Mouse (Mus musculus) intestine, embryonic 14.5 days (tissue): ENCODE data around the gene Ptgdr2. TPM values are rescaled to one million over a fixed set of nuclear protein-coding genes. Genes with fewer than 3 reads are reported as not detected.

ENCODE experiments used
- ATAC-seq: fragments of 200-750 bp; cut with Nextera tagmentation; replicated peaks from 2 replicates; pipeline ENCODE4 v1.8.0; 2017; ENCODE audit warnings: low read depth, moderate number of reproducible peaks, moderate TSS enrichment, moderate library complexity; ENCODE audit not compliant: low FRiP score, low TSS enrichment
- DNase-seq: peaks from one replicate; pipeline ENCODE4 v3.0.0-alpha.2; 2018; ENCODE audit warnings: low spot score
- H3K27ac ChIP-seq: fragments of 300-500 bp; sonication (generic); 2 replicates; pipeline ENCODE4 v1.5.1; 2014; ENCODE audit warnings: low read depth, mild to moderate bottlenecking, control low read depth
- H3K27me3 ChIP-seq: fragments of 300-500 bp; sonication (generic); replicated peaks from 2 replicates; pipeline ENCODE4 v1.6.1; 2014; ENCODE audit warnings: low read length, control low read depth; ENCODE audit not compliant: control insufficient read depth, insufficient read depth
- H3K36me3 ChIP-seq: fragments of 300-500 bp; sonication (generic); 2 replicates; pipeline ENCODE4 v1.6.1; 2014; ENCODE audit warnings: low read length, control low read depth; ENCODE audit not compliant: control insufficient read depth, insufficient read depth
- H3K4me1 ChIP-seq: fragments of 300-500 bp; sonication (generic); replicated peaks from 2 replicates; pipeline ENCODE4 v1.6.1; 2014; ENCODE audit warnings: low read length, control low read depth, mixed read lengths; ENCODE audit not compliant: control insufficient read depth, insufficient read depth
- H3K4me2 ChIP-seq: fragments of 300-500 bp; sonication (generic); 2 replicates; pipeline ENCODE4 v1.6.1; 2014; ENCODE audit warnings: low read length
- H3K4me3 ChIP-seq: fragments of 300-500 bp; sonication (generic); 2 replicates; pipeline ENCODE4 v1.5.1; 2014; ENCODE audit warnings: low read depth, low read length, control low read depth, mixed read lengths
- H3K9ac ChIP-seq: fragments of 300-500 bp; sonication (generic); 2 replicates; pipeline ENCODE4 v1.6.1; 2014; ENCODE audit warnings: mild to moderate bottlenecking, low read length
- H3K9me3 ChIP-seq: fragments of 300-500 bp; sonication (generic); 2 replicates; pipeline ENCODE4 v1.6.1; 2016; ENCODE audit warnings: low read length, control low read depth; ENCODE audit not compliant: control insufficient read depth
- WGBS: fragments of 180-500 bp; shearing (Covaris S2); extraction: QIAGEN DNeasy Blood & Tissue Kit; methylation state at CpG from one replicate; pipeline ENCODE4 v1.1.7; 2014; 5-methylcytosine and 5-hydroxymethylcytosine counted together
- polyA plus RNA-seq: library from polyadenylated mRNA; unstranded; fragments of >200 nt; fragmentation: Nextera tagmentation; extraction: Ambion mirVana; gene quantifications from 2 replicates; pipeline ENCODE4 v1.2.1, GENCODE M21; 2014

Ptgdr2 gene
- polyA plus RNA-seq, 1 experiment from 2014 or later = not detected

DNA sequence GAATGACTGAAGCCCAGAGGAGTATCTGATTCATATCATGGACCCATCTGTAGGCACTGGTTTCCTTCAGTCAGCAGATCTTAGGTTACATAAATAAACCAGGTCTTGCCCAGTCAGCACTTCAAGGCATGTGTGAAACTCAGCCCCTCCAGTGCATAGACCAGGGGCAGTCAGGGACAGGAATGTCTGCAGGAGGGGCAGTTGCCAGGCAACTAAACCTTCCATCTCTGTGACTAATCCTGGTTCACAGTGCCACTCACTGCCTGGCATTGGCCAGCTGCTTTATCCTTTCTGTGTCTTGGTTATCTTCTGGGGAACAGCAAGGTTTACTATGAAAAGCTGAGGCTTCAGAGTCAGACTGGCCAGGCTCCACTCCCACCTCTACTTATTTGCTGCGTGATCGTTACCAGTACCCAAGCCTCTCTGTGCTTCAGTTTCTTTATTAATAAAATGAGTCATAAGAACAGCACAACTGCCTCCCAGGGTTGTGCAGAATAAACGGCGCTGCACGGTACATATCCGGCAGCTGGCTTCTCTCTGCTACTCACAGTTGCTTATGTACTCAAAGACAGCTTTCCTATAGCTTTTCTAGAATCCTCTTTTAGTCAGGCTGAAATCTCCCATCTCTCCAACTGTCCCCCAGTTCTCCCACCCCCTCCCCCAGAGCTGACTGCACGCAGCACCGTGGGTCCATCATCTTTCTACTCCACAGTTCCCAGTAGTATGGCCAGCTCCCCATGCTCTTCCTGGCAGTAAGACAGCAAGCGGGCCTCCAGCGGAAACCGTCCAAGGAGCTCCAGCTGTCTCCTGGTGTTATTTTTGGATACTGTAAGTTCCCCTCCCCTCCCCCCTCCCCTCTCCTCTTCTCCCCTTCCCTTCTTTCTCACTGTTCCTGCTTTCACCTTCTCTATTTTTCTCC, 15.3 kb downstream of the Ptgdr2 start:
- peak; percentile 48 for ATAC-seq
- H3K9ac ChIP-seq = peak overlapping the region; percentile 38; the same call in 1 of the 2 replicates
- peak overlapping the region; percentile 94 for H3K27ac ChIP-seq
- H3K27me3 ChIP-seq = no peaks in the 10 kb centered on the region
- H3K9me3 ChIP-seq = no peaks in the 10 kb centered on the region
- no peak for DNase-seq
- WGBS = 36% methylated on average over 11 of the region's 11 CpGs
- no peak overlapping the region for H3K4me3 ChIP-seq
- peaks cover 26% of the 10 kb centered on the region for H3K4me1 ChIP-seq
- no peaks in the 10 kb centered on the region for H3K36me3 ChIP-seq
- H3K4me2 ChIP-seq = peak overlapping the region; percentile 30

DNA sequence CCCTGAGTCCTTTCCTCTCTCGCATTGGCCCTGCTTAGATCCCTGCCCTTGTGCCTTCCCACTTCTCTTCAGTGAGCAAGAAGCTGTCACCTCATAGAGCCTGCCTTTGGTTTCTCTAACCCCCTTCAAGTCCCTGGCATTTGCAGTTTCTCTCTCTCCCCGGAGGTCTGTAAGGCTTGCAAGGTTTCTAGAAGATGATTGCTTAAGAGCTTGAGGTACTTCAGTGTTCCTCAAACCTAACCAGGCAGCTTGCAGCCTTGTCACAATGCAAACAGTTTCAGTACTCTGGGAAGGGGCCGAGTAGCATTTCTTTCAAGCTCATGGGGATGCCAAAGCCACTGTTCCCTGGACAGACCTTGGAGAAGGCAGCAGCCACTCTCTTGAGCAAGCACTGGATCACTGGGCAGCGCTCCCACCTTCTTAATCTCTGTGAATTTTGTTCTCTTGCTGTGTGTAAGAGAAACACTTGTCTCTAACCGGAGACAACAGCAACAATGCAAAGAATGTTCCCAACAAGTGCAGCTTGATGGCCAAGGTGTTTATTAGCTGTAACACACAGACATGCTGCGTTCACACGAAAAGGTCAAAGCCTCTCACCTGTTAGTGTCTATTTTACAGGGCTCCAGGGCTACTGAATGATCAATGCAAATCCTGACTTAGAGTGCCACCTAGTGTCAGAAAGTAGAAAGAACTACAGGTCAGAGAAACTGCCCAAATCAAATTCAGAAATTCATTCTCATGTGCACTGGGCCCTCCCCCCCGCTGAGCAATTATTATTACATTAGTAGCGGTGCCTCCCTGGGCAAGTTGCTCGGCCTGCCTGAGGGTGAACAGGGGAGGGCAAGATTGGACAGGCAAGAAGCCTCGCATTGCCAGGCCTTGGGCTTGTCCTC, 22.4 kb downstream of the Ptgdr2 start:
- Histone ChIP-seq H3K27ac (no peak overlapping the region), H3K27me3 (no peaks in the 10 kb centered on the region), H3K4me1 (no peaks in the 10 kb centered on the region), H3K36me3 (no peaks in the 10 kb centered on the region), H3K9ac (no peak overlapping the region), H3K9me3 (no peaks in the 10 kb centered on the region), H3K4me3 (no peak overlapping the region), H3K4me2 (no peak overlapping the region)
- DNase-seq (no peak), ATAC-seq (peak; percentile 61)
- WGBS = 33% methylated on average over 11 of the region's 11 CpGs

- ATAC-seq = no peak; the same call in 1 of the 2 replicates
- Histone ChIP-seq H3K9ac (no peak overlapping the region), H3K27me3 (no peaks in the 10 kb centered on the region), H3K9me3 (no peaks in the 10 kb centered on the region), H3K36me3 (no peaks in the 10 kb centered on the region), H3K27ac (no peak overlapping the region), H3K4me2 (no peak overlapping the region), H3K4me3 (no peak overlapping the region), H3K4me1 (no peaks in the 10 kb centered on the region)
- DNase-seq = no peak
- WGBS = 41% methylated on average over 12 of the region's 12 CpGs
Measured at GRCm38 (mm10) chr19:10959978-10960346, 23.0 kb downstream of the Ptgdr2 start.

- Histone ChIP-seq H3K4me2 (no peak overlapping the region), H3K36me3 (no peaks in the 10 kb centered on the region), H3K9me3 (no peaks in the 10 kb centered on the region), H3K9ac (no peak overlapping the region), H3K4me3 (no peak overlapping the region), H3K27me3 (no peaks in the 10 kb centered on the region), H3K27ac (no peak overlapping the region), H3K4me1 (no peaks in the 10 kb centered on the region)
- ATAC-seq (no peak), DNase-seq (no peak)
- 91% methylated on average over 7 of the region's 7 CpGs for WGBS
Measured at GRCm38 (mm10) chr19:10965721-10966120, 28.8 kb downstream of the Ptgdr2 start.

GRCm38 (mm10) chr19:10968578-10968977, 31.6 kb downstream of the Ptgdr2 start:
- Histone ChIP-seq H3K27me3 (no peaks in the 10 kb centered on the region), H3K9ac (no peak overlapping the region), H3K36me3 (no peaks in the 10 kb centered on the region), H3K27ac (no peak overlapping the region), H3K4me3 (no peak overlapping the region), H3K4me1 (peaks cover 4% of the 10 kb centered on the region), H3K9me3 (no peaks in the 10 kb centered on the region; the same call in 1 of the 2 replicates), H3K4me2 (no peak overlapping the region)
- no peak for ATAC-seq
- no peak for DNase-seq
- 96% methylated on average over 7 of the region's 7 CpGs for WGBS

DNA sequence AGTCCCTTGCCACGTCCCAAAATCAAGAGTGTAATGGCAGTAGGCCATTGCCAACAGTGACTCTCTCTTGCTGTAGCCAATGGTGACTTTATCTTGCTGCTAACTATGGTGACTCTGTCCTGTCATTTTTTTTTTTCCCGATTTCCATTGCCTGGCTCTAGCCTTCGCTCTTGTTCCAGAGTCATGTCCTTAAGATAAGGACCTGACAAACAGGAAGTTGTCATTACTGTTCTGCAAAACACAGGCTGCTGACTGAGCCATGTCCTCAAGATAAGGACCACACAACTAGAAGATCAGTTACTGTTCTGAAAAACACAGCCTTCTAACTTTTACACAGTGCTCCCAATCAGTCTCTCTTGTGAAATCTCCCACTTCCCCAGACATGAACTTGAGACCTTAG, 33.5 kb downstream of the Ptgdr2 start:
- Histone ChIP-seq H3K4me1 (peaks cover 20% of the 10 kb centered on the region), H3K27me3 (no peaks in the 10 kb centered on the region), H3K9me3 (no peaks in the 10 kb centered on the region; the same call in 1 of the 2 replicates), H3K36me3 (no peaks in the 10 kb centered on the region), H3K4me2 (no peak overlapping the region), H3K27ac (no peak overlapping the region), H3K9ac (no peak overlapping the region), H3K4me3 (no peak overlapping the region)
- DNase-seq (no peak), ATAC-seq (no peak)
- 77% methylated on average over 3 of the region's 3 CpGs for WGBS

DNA sequence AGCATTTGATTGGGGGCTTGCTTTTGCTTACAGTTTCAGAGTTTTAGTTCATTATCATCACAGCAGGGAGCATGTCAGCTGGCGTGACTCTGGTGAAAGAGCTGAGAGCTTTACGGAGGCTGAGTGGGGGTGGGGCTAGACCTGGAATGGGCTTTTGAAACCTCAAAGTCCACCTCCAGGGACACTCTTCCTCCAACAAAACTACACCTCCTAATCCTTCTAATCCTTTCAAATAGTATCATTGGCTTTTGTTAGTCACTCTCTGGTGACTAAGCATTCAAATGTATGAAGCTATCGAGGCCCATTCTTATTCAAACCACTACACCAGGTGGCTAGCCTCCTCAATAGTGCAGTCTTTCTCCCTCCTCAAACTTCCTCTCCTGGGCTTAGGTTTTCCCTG, 35.7 kb downstream of the Ptgdr2 start:
- ATAC-seq (no peak), DNase-seq (no peak)
- Histone ChIP-seq H3K36me3 (no peaks in the 10 kb centered on the region), H3K4me3 (no peak overlapping the region), H3K27me3 (no peaks in the 10 kb centered on the region), H3K4me2 (no peak overlapping the region), H3K9ac (no peak overlapping the region), H3K9me3 (no peaks in the 10 kb centered on the region; the same call in 1 of the 2 replicates), H3K4me1 (peaks cover 20% of the 10 kb centered on the region), H3K27ac (peak overlapping the region; percentile 79)
- WGBS = 71% methylated on average over 3 of the region's 3 CpGs

DNA sequence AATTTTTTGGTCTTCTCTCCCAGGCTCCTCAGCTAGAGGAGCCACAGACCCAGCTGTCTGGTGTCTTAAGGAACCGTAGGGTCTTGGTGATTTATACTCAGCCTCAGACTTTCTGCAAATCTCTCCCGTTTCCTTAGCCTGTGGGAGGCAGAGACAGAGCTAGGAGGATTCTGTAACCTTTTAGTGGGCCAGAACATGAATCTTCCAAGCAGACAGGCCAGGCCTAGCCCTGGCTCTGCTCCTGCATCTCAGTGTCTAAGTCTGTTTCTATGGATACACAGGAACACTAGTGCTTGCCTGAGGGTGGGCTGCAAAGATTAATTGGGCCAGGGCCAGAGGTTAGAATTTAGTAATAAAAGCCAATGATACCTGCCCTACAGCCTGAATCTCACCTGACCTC, 36.2 kb downstream of the Ptgdr2 start:
- ATAC-seq (peak; percentile 36; the same call in 1 of the 2 replicates), DNase-seq (no peak)
- Histone ChIP-seq H3K27ac (peak overlapping the region; percentile 79), H3K36me3 (no peaks in the 10 kb centered on the region), H3K9me3 (no peaks in the 10 kb centered on the region; the same call in 1 of the 2 replicates), H3K27me3 (no peaks in the 10 kb centered on the region), H3K4me1 (peaks cover 20% of the 10 kb centered on the region), H3K4me2 (no peak overlapping the region), H3K4me3 (no peak overlapping the region), H3K9ac (no peak overlapping the region)
- WGBS = 39% methylated on average over 2 of the region's 2 CpGs
